Mouse (Mus musculus) lung, embryonic 16.5 days (tissue): ENCODE data around the gene Copg1. TPM values are rescaled to one million over a fixed set of nuclear protein-coding genes. Genes with fewer than 3 reads are reported as not detected.

Experiments used
- ATAC-seq: fragments of 200-750 bp; cut with Nextera tagmentation; 2 replicates; pipeline ENCODE4 v1.8.0; 2017; ENCODE audit warnings: low read depth, mild to moderate bottlenecking, moderate library complexity
- H3K27ac ChIP-seq: fragments of 300-500 bp; sonication (generic); 2 replicates; pipeline ENCODE4 v1.5.1; 2014; ENCODE audit warnings: mild to moderate bottlenecking, control low read depth, low read length
- H3K27me3 ChIP-seq: fragments of 300-500 bp; sonication (generic); 2 replicates; pipeline ENCODE4 v1.6.1; 2014; ENCODE audit warnings: low read depth, low read length, mixed read lengths; ENCODE audit not compliant: control insufficient read depth, insufficient read depth
- H3K36me3 ChIP-seq: fragments of 300-500 bp; sonication (generic); 2 replicates; pipeline ENCODE4 v1.6.1; 2014; ENCODE audit warnings: low read length; ENCODE audit not compliant: control insufficient read depth, insufficient read depth
- H3K4me1 ChIP-seq: fragments of 300-500 bp; sonication (generic); replicated peaks from 2 replicates; pipeline ENCODE4 v1.6.1; 2014; ENCODE audit warnings: low read length, mixed read lengths; ENCODE audit not compliant: control insufficient read depth, insufficient read depth
- H3K4me2 ChIP-seq: fragments of 300-500 bp; sonication (generic); 2 replicates; pipeline ENCODE4 v1.6.1; 2014; ENCODE audit warnings: low read depth, low read length, control low read depth
- H3K4me3 ChIP-seq: fragments of 300-500 bp; sonication (generic); 2 replicates; pipeline ENCODE4 v1.5.1; 2014; ENCODE audit warnings: mild to moderate bottlenecking, low read length, control low read depth
- H3K9ac ChIP-seq: fragments of 300-500 bp; sonication (generic); 2 replicates; pipeline ENCODE4 v1.6.1; 2014; ENCODE audit warnings: low read length, control low read depth
- H3K9me3 ChIP-seq: fragments of 300-500 bp; sonication (generic); 2 replicates; pipeline ENCODE4 v1.6.1; 2016; ENCODE audit warnings: low read length; ENCODE audit not compliant: control insufficient read depth
- WGBS: fragments of 180-500 bp; shearing (Covaris S2); extraction: QIAGEN DNeasy Blood & Tissue Kit; methylation state at CpG from one replicate; pipeline ENCODE4 v1.1.7; 2014; 5-methylcytosine and 5-hydroxymethylcytosine counted together
- polyA plus RNA-seq: library from polyadenylated mRNA; unstranded; fragments of >200 nt; fragmentation: Nextera tagmentation; extraction: Ambion mirVana; gene quantifications from 2 replicates; pipeline ENCODE4 v1.2.1, GENCODE M21; 2015

The Copg1 gene
- polyA plus RNA-seq: 166 TPM in 2 replicates

DNA sequence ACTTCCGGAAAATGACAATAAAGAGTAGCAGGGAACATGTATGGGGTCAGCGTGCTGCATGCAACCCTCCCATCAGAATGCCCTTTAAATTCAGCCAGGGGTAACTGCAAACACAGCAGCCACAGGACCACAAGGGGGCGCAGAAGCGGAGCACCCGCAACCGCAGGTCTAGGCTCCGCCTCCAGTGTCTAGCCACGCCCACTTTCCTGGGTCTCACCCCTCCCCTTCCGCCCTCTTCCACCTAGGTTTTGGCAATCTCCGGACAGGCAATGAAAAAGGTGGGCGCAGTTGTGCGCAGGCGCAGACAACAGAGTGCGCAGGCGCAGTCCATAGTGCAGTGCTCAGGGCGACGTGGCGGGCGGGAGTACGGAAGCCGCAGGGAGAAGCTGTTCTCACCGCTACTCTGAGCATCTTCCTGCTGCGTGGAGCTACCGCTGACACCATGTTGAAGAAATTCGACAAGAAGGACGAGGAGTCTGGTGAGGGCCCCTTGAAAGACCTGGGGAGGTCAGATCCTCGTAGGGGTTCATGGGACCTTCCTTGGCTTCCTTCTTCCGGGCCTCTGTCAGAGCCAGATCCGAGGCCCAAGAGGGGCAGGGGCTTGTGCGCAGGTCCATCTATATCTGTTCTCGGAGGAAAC is at the start of gene Copg1:
Gene Copg1 (plus strand): TSS at position 221 of the 640 bp plus-strand sequence.
- Histone ChIP-seq H3K36me3 (peaks cover 30% of the 10 kb centered on the region), H3K4me2 (peak within 1 kb of the TSS; percentile 85), H3K4me3 (peak within 1 kb of the TSS; percentile 99), H3K9me3 (no peaks in the 10 kb centered on the region), H3K9ac (peak within 1 kb of the TSS; percentile 95), H3K4me1 (peaks cover 11% of the 10 kb centered on the region), H3K27ac (peak within 1 kb of the TSS; percentile 80), H3K27me3 (no peaks in the 10 kb centered on the region)
- WGBS: under 1% methylated on average over 31 of the region's 31 CpGs
- ATAC-seq: peak; percentile 96

DNA sequence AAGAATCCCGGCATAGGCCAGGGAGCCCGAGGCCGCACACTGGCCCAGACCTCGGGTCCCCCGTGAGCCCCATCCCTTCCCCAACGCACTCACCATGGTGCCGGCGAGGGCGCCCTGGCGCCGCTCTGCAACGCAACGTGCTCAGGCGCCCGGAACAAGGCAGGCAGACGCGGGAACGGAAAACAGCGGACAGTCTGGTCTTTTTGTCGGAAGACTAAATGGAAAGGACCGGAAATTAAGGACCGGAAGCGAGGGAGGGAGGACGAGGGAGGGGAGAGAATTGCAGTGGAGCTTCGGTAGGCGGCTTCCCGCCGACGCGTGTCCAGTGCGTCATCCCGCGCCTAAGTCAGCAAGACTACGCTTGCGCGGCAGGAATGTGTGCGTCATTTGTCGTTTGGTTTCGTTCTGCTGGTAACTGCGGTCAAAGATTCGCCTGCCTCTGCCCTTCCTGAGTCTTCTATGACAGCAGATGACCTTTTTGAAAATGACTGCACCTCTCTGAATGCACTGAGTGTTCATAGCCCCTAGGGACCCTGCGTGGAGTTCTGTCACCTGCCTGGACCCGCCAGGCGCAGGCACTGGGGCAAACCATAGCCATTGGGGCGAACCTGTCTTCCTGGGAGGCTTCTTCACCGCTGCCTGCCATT is 48.9 kb upstream of the Copg1 start, which contains the start of gene Isy1:
Gene Isy1 (minus strand): TSS at position 248 of the 647 bp plus-strand sequence.
- peak; percentile 98 for ATAC-seq
- Histone ChIP-seq H3K4me2 (peak within 1 kb of the TSS; percentile 84), H3K9ac (peak within 1 kb of the TSS; percentile 92), H3K36me3 (peaks cover 19% of the 10 kb centered on the region), H3K4me1 (peaks cover 7% of the 10 kb centered on the region; the same call in 1 of the 2 replicates), H3K4me3 (peak within 1 kb of the TSS; percentile 79), H3K27ac (peak within 1 kb of the TSS; percentile 92), H3K27me3 (no peaks in the 10 kb centered on the region), H3K9me3 (no peaks in the 10 kb centered on the region)
- WGBS: under 1% methylated on average over 46 of the region's 46 CpGs

DNA sequence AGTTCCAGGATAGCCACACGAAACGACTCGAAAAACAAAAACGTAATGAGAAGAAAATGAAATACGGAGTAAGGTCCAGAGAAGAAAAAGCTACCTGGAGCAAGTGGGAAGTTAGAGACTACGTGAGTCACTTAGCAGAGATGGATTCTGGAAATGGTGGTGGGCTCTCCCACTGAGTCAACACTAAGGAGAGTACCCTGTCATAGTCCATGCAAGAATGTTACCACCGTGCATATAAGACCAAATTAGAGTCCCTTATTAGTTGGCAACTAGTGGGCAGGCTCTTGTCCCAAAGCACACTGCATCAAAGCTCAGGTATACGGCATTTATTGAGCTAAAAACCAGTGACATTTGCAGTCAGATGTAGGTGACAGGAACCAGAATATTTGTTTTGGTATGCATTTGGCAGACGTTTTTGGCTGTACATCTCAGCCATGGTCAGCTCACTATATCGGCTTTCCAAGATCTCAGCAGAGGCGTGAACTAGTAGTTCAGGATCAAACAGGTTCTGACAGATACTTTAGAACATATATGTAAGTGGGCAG is 47.7 kb upstream of the Copg1 start:
- no peak overlapping the region for H3K27ac ChIP-seq

DNA sequence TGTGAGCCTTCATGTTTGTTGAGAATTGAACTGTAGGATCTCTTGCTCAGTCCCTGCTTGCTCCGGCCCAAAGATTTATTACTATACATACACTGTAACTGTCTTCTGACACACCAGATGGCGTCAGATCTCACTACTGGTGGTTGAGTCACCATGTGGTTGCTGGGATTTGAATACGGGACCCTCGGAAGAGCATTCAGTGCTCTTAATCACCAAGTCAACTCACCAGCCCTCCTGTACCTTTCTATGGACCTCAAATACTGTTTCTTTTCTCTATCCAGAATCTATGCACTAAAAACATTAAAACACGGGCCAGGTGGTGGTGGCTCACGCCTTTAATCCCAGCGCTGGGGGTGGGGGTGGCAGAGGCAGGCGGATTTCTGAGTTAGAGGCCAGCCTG is 46.0 kb upstream of the Copg1 start:
- no peaks in the 10 kb centered on the region for H3K27me3 ChIP-seq
- H3K27ac ChIP-seq: no peak overlapping the region
- H3K4me1 ChIP-seq: peaks cover 7% of the 10 kb centered on the region; the same call in 1 of the 2 replicates
- peaks cover 34% of the 10 kb centered on the region for H3K36me3 ChIP-seq
- 77% methylated on average over 8 of the region's 8 CpGs for WGBS
- H3K4me2 ChIP-seq: no peak overlapping the region
- H3K9me3 ChIP-seq: no peaks in the 10 kb centered on the region
- ATAC-seq: no peak
- H3K9ac ChIP-seq: no peak overlapping the region
- H3K4me3 ChIP-seq: no peak overlapping the region

More for the DNA sequence above, 47.7 kb upstream of the Copg1 start:
- no peak overlapping the region for H3K4me3 ChIP-seq
- no peak overlapping the region for H3K9ac ChIP-seq
- no peaks in the 10 kb centered on the region for H3K27me3 ChIP-seq
- H3K36me3 ChIP-seq: peaks cover 27% of the 10 kb centered on the region
- peaks cover 7% of the 10 kb centered on the region; the same call in 1 of the 2 replicates for H3K4me1 ChIP-seq
- no peaks in the 10 kb centered on the region for H3K9me3 ChIP-seq
- 52% methylated on average over 11 of the region's 11 CpGs for WGBS
- no peak for ATAC-seq
- peak overlapping the region; percentile 84 for H3K4me2 ChIP-seq

DNA sequence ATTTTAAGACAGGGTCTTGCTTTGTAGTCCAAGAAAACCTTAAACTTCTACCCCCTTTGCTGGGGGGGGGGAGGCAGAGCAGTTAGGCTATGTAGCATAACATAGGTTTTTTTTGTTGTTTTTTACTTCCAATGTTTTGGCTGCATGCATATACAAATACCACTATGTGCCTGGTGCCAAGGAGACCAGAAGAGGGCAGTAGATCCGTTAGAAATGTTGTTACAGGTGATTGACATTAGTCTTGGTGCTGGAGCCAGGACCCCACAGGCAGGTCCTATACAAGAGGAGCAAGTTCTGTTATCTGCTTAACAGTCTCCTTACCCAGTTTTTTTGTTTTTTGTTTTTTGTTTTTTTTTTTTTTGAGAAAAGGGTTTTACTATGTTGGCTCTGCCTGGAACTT is 45.4 kb upstream of the Copg1 start:
- ATAC-seq: no peak
- Histone ChIP-seq H3K4me2 (no peak overlapping the region), H3K9ac (no peak overlapping the region), H3K4me1 (peaks cover 11% of the 10 kb centered on the region), H3K27ac (no peak overlapping the region), H3K27me3 (no peaks in the 10 kb centered on the region), H3K4me3 (no peak overlapping the region), H3K36me3 (peaks cover 34% of the 10 kb centered on the region), H3K9me3 (no peaks in the 10 kb centered on the region)
- 13% methylated on average over 1 of the region's 1 CpGs for WGBS

DNA sequence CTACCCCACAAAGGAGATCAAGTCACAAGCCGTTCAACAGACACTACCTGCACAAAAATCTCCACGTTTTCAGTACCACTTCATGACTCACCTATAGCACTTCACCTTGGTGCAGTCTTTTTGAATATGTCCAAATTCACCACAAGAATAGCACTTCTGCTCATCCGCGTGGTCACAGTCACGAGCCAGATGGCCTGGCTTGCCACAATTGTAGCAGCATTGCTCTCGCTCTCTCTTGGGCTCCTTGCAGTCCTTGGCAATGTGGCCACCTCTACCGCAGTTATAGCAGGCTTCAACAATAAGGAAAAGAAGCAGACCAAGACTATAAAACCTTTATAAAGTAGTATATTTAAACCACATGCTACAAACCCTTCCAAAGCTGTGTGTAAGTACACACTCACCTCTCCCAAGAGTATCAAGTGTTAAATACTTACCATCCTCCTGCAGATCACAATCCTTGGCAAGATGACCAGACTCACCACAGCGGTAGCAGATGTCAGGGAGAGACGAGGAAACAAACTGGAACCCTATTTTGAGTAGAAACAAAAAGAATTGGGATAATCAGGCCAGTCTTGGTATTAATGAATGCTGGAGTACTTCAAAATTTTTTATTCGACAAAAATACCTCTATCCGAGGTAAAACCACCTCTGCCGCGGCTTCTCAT is 42.5 kb upstream of the Copg1 start:
- 90% methylated on average over 13 of the region's 13 CpGs for WGBS
- Histone ChIP-seq H3K4me3 (no peak overlapping the region), H3K4me2 (no peak overlapping the region), H3K36me3 (peaks cover 36% of the 10 kb centered on the region), H3K9ac (no peak overlapping the region), H3K27me3 (no peaks in the 10 kb centered on the region), H3K9me3 (no peaks in the 10 kb centered on the region), H3K27ac (no peak overlapping the region), H3K4me1 (peaks cover 18% of the 10 kb centered on the region)
- no peak for ATAC-seq

DNA sequence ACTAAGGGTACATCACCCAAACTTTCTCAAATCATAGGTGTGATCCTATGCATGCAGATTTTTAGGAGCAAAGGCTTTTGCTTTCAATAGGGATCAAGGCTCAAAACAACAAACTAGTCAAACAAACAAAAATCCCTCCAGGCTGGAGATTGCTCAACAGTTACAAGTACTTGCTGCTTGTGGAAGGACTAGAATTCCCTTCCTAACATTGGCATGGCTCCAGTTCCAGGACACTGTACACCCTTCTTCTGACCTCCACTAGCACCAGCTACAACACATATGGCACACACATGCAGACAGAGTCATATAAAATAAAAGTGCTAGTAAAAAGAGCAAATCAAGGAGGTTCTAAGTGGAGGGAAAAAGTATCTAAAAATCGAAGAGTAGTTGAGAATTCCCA is 40.8 kb upstream of the Copg1 start:
- WGBS: 70% methylated on average over 1 of the region's 1 CpGs
- peaks cover 21% of the 10 kb centered on the region for H3K4me1 ChIP-seq
- H3K4me3 ChIP-seq: no peak overlapping the region
- no peak overlapping the region for H3K27ac ChIP-seq
- H3K36me3 ChIP-seq: peaks cover 33% of the 10 kb centered on the region
- H3K9ac ChIP-seq: no peak overlapping the region
- H3K9me3 ChIP-seq: no peaks in the 10 kb centered on the region
- ATAC-seq: no peak
- no peak overlapping the region for H3K4me2 ChIP-seq
- H3K27me3 ChIP-seq: no peaks in the 10 kb centered on the region

DNA sequence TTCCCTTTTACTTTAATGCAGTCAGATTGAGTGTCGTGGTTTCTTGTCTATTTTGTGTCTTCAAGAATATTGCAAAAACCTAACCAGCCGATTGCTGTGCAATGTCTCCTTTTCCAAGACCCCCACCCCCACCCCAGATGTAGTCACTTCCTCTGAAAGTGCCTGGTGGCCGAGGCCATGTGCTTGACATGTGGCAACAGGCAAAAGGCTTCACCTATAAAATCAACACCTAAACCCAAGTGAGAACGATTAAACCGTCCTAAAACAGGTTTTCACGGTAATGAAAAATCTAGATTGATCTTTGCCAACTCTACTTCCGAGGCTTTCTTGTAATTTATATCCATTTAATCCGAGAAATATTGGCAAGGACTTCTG is 37.8 kb upstream of the Copg1 start:
- H3K27ac ChIP-seq: peak overlapping the region; percentile 91

More for the DNA sequence above, 37.8 kb upstream of the Copg1 start:
- Histone ChIP-seq H3K4me3 (peak overlapping the region; percentile 96), H3K9me3 (no peaks in the 10 kb centered on the region), H3K4me1 (peaks cover 21% of the 10 kb centered on the region), H3K4me2 (peak overlapping the region; percentile 83), H3K27me3 (no peaks in the 10 kb centered on the region), H3K36me3 (peaks cover 10% of the 10 kb centered on the region), H3K9ac (peak overlapping the region; percentile 99)
- 1% methylated on average over 8 of the region's 8 CpGs for WGBS
- no peak for ATAC-seq
